Comparison of ENCODE assay signal across 8 mouse cellular contexts in the genomic region with DNA sequence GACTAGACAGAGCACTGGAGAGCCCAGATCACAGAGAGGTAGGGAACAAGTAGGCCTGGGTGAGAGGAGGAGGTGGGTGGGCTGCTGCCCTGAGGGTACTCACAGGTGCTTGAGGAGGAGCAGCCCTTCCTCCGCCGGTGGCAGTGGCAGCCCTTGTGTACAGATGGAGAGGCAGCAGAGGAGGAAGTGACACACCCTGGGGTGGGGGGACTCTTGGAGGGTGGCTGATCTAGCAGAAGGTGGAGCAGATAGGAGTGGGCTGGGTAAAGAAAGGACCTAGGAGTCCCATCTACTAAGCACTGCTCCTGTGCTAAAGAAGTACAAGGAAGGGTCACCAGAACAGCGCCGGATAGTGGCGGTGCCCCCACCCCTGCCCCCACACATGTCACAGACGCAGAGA. TPM values are rescaled to one million over a fixed set of nuclear protein-coding genes. Genes with fewer than 3 reads are reported as not detected.
DNase-seq lines count a peak whose midpoint lies in the region; ATAC-seq lines count a peak whose summit lies in the region.

Itgb7 (minus strand) TSS at position 197 of the 400 bp plus-strand sequence.

- peak within 1 kb of the TSS; percentile 29 for H3K4me3 ChIP-seq in liver, embryonic 16.5 days (ENCODE audit: low read depth, low read length)
- no peak within 1 kb of the TSS for H3K4me3 ChIP-seq in stomach, embryonic 14.5 days (ENCODE audit: low read depth, low read length)
- H3K4me3 ChIP-seq in hindbrain, embryonic 10.5 days = no peak within 1 kb of the TSS

- WGBS in liver, embryonic 16.5 days (ENCODE audit: insufficient replicate concordance) = 7% methylated on average over 6 of the region's 6 CpGs
- 27% methylated on average over 6 of the region's 6 CpGs for WGBS in stomach, embryonic 14.5 days
- 56% methylated on average over 6 of the region's 6 CpGs for WGBS in hindbrain, embryonic 10.5 days

- no peak within 1 kb of the TSS for H3K27ac ChIP-seq in liver, embryonic 16.5 days (ENCODE audit: low read length)
- H3K27ac ChIP-seq in stomach, embryonic 14.5 days (ENCODE audit: low read length) = no peak within 1 kb of the TSS
- no peak within 1 kb of the TSS for H3K27ac ChIP-seq in hindbrain, embryonic 10.5 days

- no peaks in the 10 kb centered on the region for H3K9me3 ChIP-seq in liver, embryonic 16.5 days (replicated peaks; ENCODE audit: control insufficient read depth, low read length)
- no peaks in the 10 kb centered on the region for H3K9me3 ChIP-seq in stomach, embryonic 14.5 days (ENCODE audit: control insufficient read depth, low read depth, low read length)
- no peaks in the 10 kb centered on the region for H3K9me3 ChIP-seq in hindbrain, embryonic 10.5 days

- ATAC-seq in liver, embryonic 16.5 days (ENCODE audit: low read depth) = peak; percentile 92
- 0 out of 2 replicates have a peak, but pooled peaks have one; percentile 42 for ATAC-seq in stomach, embryonic 14.5 days (ENCODE audit: insufficient number of reproducible peaks, insufficient read depth, low FRiP score, low read depth)

- no peaks in the 10 kb centered on the region for H3K36me3 ChIP-seq in liver, embryonic 16.5 days (ENCODE audit: control insufficient read depth, insufficient read depth)
- peaks cover 5% of the 10 kb centered on the region for H3K36me3 ChIP-seq in stomach, embryonic 14.5 days (ENCODE audit: control insufficient read depth, insufficient read depth, low read length)
- H3K36me3 ChIP-seq in hindbrain, embryonic 10.5 days = 0 out of 2 replicates have a peak, but pooled peaks cover 7% of the 10 kb centered on the region

- intact Hi-C loops in gastrocnemius, postnatal 36 days (cut with DNase I) = no loop called here
- intact Hi-C loops in left cerebral cortex, postnatal 14 days (cut with DNase I) = no loop called here

- peak; percentile 44 for DNase-seq in gastrocnemius, postnatal 25 days
- no peak for DNase-seq in gastrocnemius, postnatal 36 days
- DNase-seq in c-Kit-positive CD71-positive TER-119-negative erythroid progenitor cells, embryonic 14.5 days (ENCODE audit: low read depth) = peak; percentile 34
- no peak for DNase-seq in left cerebral cortex, postnatal 14 days (ENCODE audit: low spot score in 2 of 2)
- no peak for DNase-seq in kidney, postnatal 36 days
- no peak for DNase-seq in hindbrain, embryonic 10.5 days (ENCODE audit: low spot score)

- no peaks in the 10 kb centered on the region for H3K27me3 ChIP-seq in liver, embryonic 16.5 days (ENCODE audit: control insufficient read depth, insufficient read depth, low read depth, low read length)
- H3K27me3 ChIP-seq in stomach, embryonic 14.5 days (ENCODE audit: control insufficient read depth, insufficient read depth, low read length) = no peaks in the 10 kb centered on the region
- no peaks in the 10 kb centered on the region for H3K27me3 ChIP-seq in hindbrain, embryonic 10.5 days (ENCODE audit: insufficient read depth, poor library complexity, severe bottlenecking)

- no peak within 1 kb of the TSS for H3K9ac ChIP-seq in liver, embryonic 16.5 days (ENCODE audit: low read depth, low read length)
- H3K9ac ChIP-seq in stomach, embryonic 14.5 days (replicated peaks; ENCODE audit: low read depth, low read length) = no peak within 1 kb of the TSS

- H3K4me1 ChIP-seq in liver, embryonic 16.5 days (ENCODE audit: control insufficient read depth, low read depth, low read length) = peaks cover 33% of the 10 kb centered on the region
- H3K4me1 ChIP-seq in stomach, embryonic 14.5 days (ENCODE audit: control insufficient read depth, insufficient read depth, low read length) = peaks cover 28% of the 10 kb centered on the region
- peaks cover 39% of the 10 kb centered on the region for H3K4me1 ChIP-seq in hindbrain, embryonic 10.5 days (replicated peaks)

- H3K4me2 ChIP-seq in liver, embryonic 16.5 days (ENCODE audit: low read depth, low read length) = peak within 1 kb of the TSS; percentile 47
- 0 out of 2 replicates have a peak within 1 kb of the TSS, but pooled peaks have one; percentile 3 for H3K4me2 ChIP-seq in stomach, embryonic 14.5 days (replicated peaks; ENCODE audit: low read depth, low read length)

RNA-seq across cellular contexts. Expression of gene Itgb7, which starts in this region (rescaled TPM):
- total RNA-seq in gastrocnemius, postnatal 25 days (2021) = 1 to 10 TPM in 1 of 2 experiments, under 1 TPM in 1; 0.41 to 1.2 TPM
- total RNA-seq in gastrocnemius, postnatal 36 days (2021) = 1 to 10 TPM in 1 of 2 experiments, under 1 TPM in 1; 0.69 to 1.3 TPM
- polyA plus RNA-seq in liver, embryonic 16.5 days (2015; fragmentation: Nextera tagmentation; extraction: Ambion mirVana) = 5.5 and 5.6 TPM in 2 replicates
- polyA plus RNA-seq in stomach, embryonic 14.5 days (2014; fragmentation: Nextera tagmentation; extraction: Ambion mirVana) = 5.8 and 9.9 TPM in 2 replicates
- 1 to 10 TPM in 1 of 2 experiments, under 1 TPM in 1; 0.99 to 1.2 TPM for total RNA-seq in left cerebral cortex, postnatal 14 days (2021)
- polyA plus RNA-seq in hindbrain, embryonic 10.5 days (2016; fragmentation: Nextera tagmentation; extraction: Ambion mirVana) = 0.31 and 0.90 TPM in 2 replicates

Comparison
In these comparisons a context has a peak if more than half of its experiments do, and no peak if none do; other contexts are left out.
1. DNase-seq: peak in gastrocnemius, postnatal 25 days (single experiment) and c-Kit-positive CD71-positive TER-119-negative erythroid progenitor cells, embryonic 14.5 days (single experiment); none in gastrocnemius, postnatal 36 days (0 of 2), left cerebral cortex, postnatal 14 days (0 of 2), kidney, postnatal 36 days (0 of 2) and hindbrain, embryonic 10.5 days (single experiment).